Mouse (Mus musculus) heart, embryonic 10.5 days (tissue): ENCODE results near the gene Gm3409. TPM values are rescaled to one million over a fixed set of nuclear protein-coding genes. Genes with fewer than 3 reads are reported as not detected.
"Not testable (repeated sequence)": the region's sequence is repeated elsewhere in the genome, so short reads cannot be mapped to it uniquely, and the experiment has no call there.

ENCODE experiments used
- DNase-seq: peaks from one replicate; pipeline ENCODE4 v3.0.0-alpha.2; 2017; ENCODE audit warnings: low spot score
- H3K27ac ChIP-seq: fragments of 300-500 bp; sonication (generic); 2 replicates; pipeline ENCODE4 v1.5.1; 2016; ENCODE audit warnings: mild to moderate bottlenecking
- H3K27me3 ChIP-seq: fragments of 300-500 bp; sonication (generic); 2 replicates; pipeline ENCODE4 v1.6.1; 2016; ENCODE audit warnings: mild to moderate bottlenecking; ENCODE audit not compliant: poor library complexity, insufficient read depth, severe bottlenecking
- H3K36me3 ChIP-seq: fragments of 300-500 bp; sonication (generic); 2 replicates; pipeline ENCODE4 v1.6.1; 2016; ENCODE audit warnings: mild to moderate bottlenecking, moderate library complexity
- H3K4me1 ChIP-seq: fragments of 300-500 bp; sonication (generic); 2 replicates; pipeline ENCODE4 v1.6.1; 2016; ENCODE audit warnings: mild to moderate bottlenecking
- H3K4me3 ChIP-seq: fragments of 300-500 bp; sonication (generic); 2 replicates; pipeline ENCODE4 v1.5.1; 2016; ENCODE audit warnings: mild to moderate bottlenecking, moderate library complexity
- H3K9me3 ChIP-seq: fragments of 300-500 bp; sonication (generic); 2 replicates; pipeline ENCODE4 v1.6.1; 2016; ENCODE audit warnings: mild to moderate bottlenecking, moderate library complexity
- WGBS: fragments of 180-500 bp; shearing (Covaris S2); methylation state at CpG from one replicate; pipeline ENCODE4 v1.1.7; 2016; 5-methylcytosine and 5-hydroxymethylcytosine counted together
- polyA plus RNA-seq: library from polyadenylated mRNA; unstranded; fragments of >200 nt; fragmentation: Nextera tagmentation; extraction: Ambion mirVana; gene quantifications from 2 replicates; pipeline ENCODE4 v1.2.1, GENCODE M21; 2016

Gene Gm3409
- not detected in 2 replicates for polyA plus RNA-seq

GRCm38 (mm10) chr5:146537347-146537746, at the start of gene Gm3409:
Gene Gm3409 (plus strand): TSS chr5:146537647.
- DNase-seq, H3K4me1 ChIP-seq, H3K4me3 ChIP-seq, H3K27ac ChIP-seq, H3K27me3 ChIP-seq, H3K9me3 ChIP-seq, H3K36me3 ChIP-seq: not testable (repeated sequence)
- WGBS = 69% methylated on average over 3 of the region's 3 CpGs

GRCm38 (mm10) chr5:146488959-146489358, 48.5 kb upstream of the Gm3409 start:
- not testable (repeated sequence) for DNase-seq, H3K36me3 ChIP-seq
- WGBS = 12% methylated on average over 3 of the region's 4 CpGs

GRCm38 (mm10) chr5:146491063-146491462, 46.4 kb upstream of the Gm3409 start, which contains the start of gene Gm6370:
Gene Gm6370 (plus strand): TSS chr5:146491363.
- not testable (repeated sequence) for H3K9me3 ChIP-seq, H3K27me3 ChIP-seq, DNase-seq, H3K4me1 ChIP-seq, H3K36me3 ChIP-seq, H3K27ac ChIP-seq, H3K4me3 ChIP-seq
- WGBS = no CpG with 5 or more reads among the region's 5 CpGs

More at GRCm38 (mm10) chr5:146488959-146489358, 48.5 kb upstream of the Gm3409 start:
- not testable (repeated sequence) for H3K27ac ChIP-seq, H3K4me1 ChIP-seq, H3K9me3 ChIP-seq, H3K4me3 ChIP-seq, H3K27me3 ChIP-seq

- H3K36me3 ChIP-seq, H3K4me3 ChIP-seq, H3K4me1 ChIP-seq, DNase-seq, H3K9me3 ChIP-seq, H3K27me3 ChIP-seq, H3K27ac ChIP-seq: not testable (repeated sequence)
- no CpG with 5 or more reads among the region's 5 CpGs for whole genome bisulfite sequencing
Observed at GRCm38 (mm10) chr5:146502099-146502498, 35.3 kb upstream of the Gm3409 start, which contains the start of gene 4930449I24Rik. Gene 4930449I24Rik (plus strand): TSS chr5:146502399.

GRCm38 (mm10) chr5:146513823-146514222, 23.6 kb upstream of the Gm3409 start, which contains the start of gene Gm3402:
Gene Gm3402 (plus strand): TSS chr5:146514123.
- WGBS = 93% methylated on average over 2 of the region's 5 CpGs
- not testable (repeated sequence) for H3K9me3 ChIP-seq, H3K36me3 ChIP-seq, H3K4me3 ChIP-seq, H3K4me1 ChIP-seq, H3K27ac ChIP-seq, DNase-seq, H3K27me3 ChIP-seq

- not testable (repeated sequence) for H3K4me1 ChIP-seq, H3K36me3 ChIP-seq, DNase-seq, H3K9me3 ChIP-seq, H3K4me3 ChIP-seq, H3K27me3 ChIP-seq, H3K27ac ChIP-seq
- 89% methylated on average over 3 of the region's 3 CpGs for WGBS
Observed at GRCm38 (mm10) chr5:146525501-146525900, 11.9 kb upstream of the Gm3409 start, which contains the start of gene Gm3404. Gene Gm3404 (plus strand): TSS chr5:146525801.

- DNase-seq, H3K36me3 ChIP-seq, H3K4me1 ChIP-seq, H3K27me3 ChIP-seq, H3K9me3 ChIP-seq, H3K27ac ChIP-seq, H3K4me3 ChIP-seq: not testable (repeated sequence)
- WGBS = no CpG with 5 or more reads among the region's 3 CpGs
Observed at GRCm38 (mm10) chr5:146555836-146556235, 18.4 kb downstream of the Gm3409 start, which contains the start of gene Gm3415. Gene Gm3415 (plus strand): TSS chr5:146556136.

- H3K9me3 ChIP-seq = no peaks in the 10 kb centered on the region
- no peak for DNase-seq
- no peak overlapping the region for H3K4me3 ChIP-seq
- H3K27ac ChIP-seq = no peak overlapping the region
- WGBS = 65% methylated on average over 1 of the region's 1 CpGs
- H3K36me3 ChIP-seq = no peaks in the 10 kb centered on the region
- H3K4me1 ChIP-seq = no peaks in the 10 kb centered on the region
- H3K27me3 ChIP-seq = no peaks in the 10 kb centered on the region
Observed at GRCm38 (mm10) chr5:146564259-146564658, 26.8 kb downstream of the Gm3409 start.

GRCm38 (mm10) chr5:146567054-146567453, 29.6 kb downstream of the Gm3409 start:
- H3K4me3 ChIP-seq = no peak overlapping the region
- no peaks in the 10 kb centered on the region for H3K4me1 ChIP-seq
- no peaks in the 10 kb centered on the region for H3K9me3 ChIP-seq
- no peak overlapping the region for H3K27ac ChIP-seq
- H3K27me3 ChIP-seq = no peaks in the 10 kb centered on the region
- no peak for DNase-seq
- 52% methylated on average over 4 of the region's 4 CpGs for WGBS
- H3K36me3 ChIP-seq = no peaks in the 10 kb centered on the region

- not testable (repeated sequence) for H3K36me3 ChIP-seq, H3K4me1 ChIP-seq, DNase-seq, H3K9me3 ChIP-seq, H3K4me3 ChIP-seq, H3K27ac ChIP-seq, H3K27me3 ChIP-seq
- 83% methylated on average over 6 of the region's 6 CpGs for WGBS
Observed at GRCm38 (mm10) chr5:146570179-146570578, 32.7 kb downstream of the Gm3409 start.

GRCm38 (mm10) chr5:146571830-146572734, 34.6 kb downstream of the Gm3409 start:
- not testable (repeated sequence) for H3K4me3 ChIP-seq, H3K4me1 ChIP-seq, H3K36me3 ChIP-seq, H3K27ac ChIP-seq, H3K9me3 ChIP-seq, DNase-seq, H3K27me3 ChIP-seq
- 67% methylated on average over 6 of the region's 6 CpGs for WGBS

GRCm38 (mm10) chr5:146572735-146573042, 35.2 kb downstream of the Gm3409 start:
- not testable (repeated sequence) for DNase-seq, H3K27ac ChIP-seq, H3K4me3 ChIP-seq, H3K27me3 ChIP-seq, H3K9me3 ChIP-seq, H3K4me1 ChIP-seq, H3K36me3 ChIP-seq
- 87% methylated on average over 4 of the region's 4 CpGs for WGBS

- Histone ChIP-seq H3K4me3 (no peak overlapping the region), H3K9me3 (no peaks in the 10 kb centered on the region), H3K4me1 (no peaks in the 10 kb centered on the region), H3K27me3 (no peaks in the 10 kb centered on the region), H3K27ac (no peak overlapping the region), H3K36me3 (no peaks in the 10 kb centered on the region)
- no peak for DNase-seq
- 82% methylated on average over 3 of the region's 3 CpGs for WGBS
Observed at GRCm38 (mm10) chr5:146576668-146577067, 39.2 kb downstream of the Gm3409 start.
